Mouse (Mus musculus): Measurements from ENCODE around the gene Olfr600.
"Not testable (repeated sequence)": the region's sequence is repeated elsewhere in the genome, so short reads cannot be mapped to it uniquely, and the experiment has no call there.

Olfr600 gene

DNA sequence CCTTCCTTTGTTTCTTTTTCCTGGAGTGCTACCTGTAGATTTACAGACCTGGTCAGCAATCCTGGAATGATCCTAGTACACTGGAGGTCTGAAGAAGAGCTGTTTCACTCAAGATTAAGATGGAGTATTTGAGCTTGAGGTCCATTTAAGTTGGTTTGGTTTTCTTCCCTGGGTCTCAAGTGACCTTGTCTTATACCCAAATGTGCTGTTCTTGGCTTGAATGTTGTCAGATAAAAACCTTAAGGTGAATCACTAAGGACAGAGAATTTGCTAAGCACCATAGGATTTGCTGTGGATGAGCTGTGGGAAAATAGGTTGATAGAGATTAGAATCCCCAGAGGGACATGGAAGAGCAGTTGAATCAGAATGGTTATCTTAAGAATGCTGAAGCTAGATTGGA lies at the start of gene Olfr600:
Gene Olfr600 (minus strand): TSS at position 101 of the 400 bp plus-strand sequence.
- no peak for DNase-seq (ENCODE audit: low spot score)

DNA sequence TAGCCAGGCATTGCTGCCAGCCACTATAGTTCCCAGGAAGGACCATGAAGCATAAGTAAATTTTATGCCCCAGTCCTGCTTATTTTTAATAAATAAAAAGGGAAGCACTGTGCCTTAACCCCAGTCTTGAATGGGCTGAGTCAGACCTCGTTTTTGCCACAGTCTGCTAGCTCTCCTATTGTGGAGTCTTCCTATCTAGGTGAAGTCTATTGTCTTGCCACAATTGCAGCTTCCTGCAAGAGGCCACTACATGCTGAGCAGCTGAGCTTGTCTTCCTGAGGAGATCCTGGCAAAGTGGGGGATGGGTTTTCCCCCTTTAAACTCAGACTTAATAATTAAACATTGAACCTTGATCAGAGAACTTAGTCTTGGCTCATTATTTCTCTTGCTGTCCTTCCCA lies 49.5 kb upstream of the Olfr600 start:
- DNase-seq (ENCODE audit: low spot score): no peak

DNA sequence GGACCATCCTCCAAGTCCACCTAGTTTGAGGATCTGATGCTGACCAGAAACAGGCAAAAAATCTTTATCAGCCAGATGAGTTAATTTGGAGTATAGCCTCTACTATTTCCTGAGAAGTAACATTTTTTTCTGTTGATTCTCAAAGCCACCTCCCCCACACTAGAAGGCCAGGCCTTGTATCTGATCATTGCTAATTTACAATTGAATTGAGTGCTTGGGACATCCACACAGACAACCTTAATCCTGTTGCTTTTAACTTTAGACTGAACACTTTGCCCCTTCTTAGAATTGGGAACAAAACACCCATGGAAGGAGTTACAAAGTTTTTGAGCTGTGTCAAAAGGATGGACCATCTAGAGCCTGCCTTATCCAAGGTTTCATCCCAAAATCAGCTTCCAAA lies 48.3 kb upstream of the Olfr600 start:
- DNase-seq (ENCODE audit: low spot score): no peak

DNA sequence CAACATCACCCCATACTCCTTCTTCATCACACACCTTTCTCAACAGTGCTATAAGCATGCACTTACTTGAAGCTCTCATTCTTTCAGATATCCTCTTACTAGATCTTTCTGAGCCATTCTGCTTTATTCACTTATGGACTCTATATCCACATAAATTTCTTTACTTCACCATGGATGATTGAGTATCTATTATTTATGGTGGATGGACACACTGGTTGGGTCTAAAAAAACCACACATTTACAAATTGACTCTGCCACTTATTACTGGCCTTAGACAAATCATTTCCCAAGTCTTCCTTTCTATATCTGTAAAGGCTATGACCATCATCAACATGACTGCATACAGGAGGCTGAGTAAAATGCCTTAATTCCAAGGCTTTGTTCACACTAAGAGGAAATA lies 36.6 kb upstream of the Olfr600 start, which contains the start of gene Olfr603:
Gene Olfr603 (minus strand): TSS at position 101 of the 400 bp plus-strand sequence.
- no peak for DNase-seq (ENCODE audit: low spot score)

DNA sequence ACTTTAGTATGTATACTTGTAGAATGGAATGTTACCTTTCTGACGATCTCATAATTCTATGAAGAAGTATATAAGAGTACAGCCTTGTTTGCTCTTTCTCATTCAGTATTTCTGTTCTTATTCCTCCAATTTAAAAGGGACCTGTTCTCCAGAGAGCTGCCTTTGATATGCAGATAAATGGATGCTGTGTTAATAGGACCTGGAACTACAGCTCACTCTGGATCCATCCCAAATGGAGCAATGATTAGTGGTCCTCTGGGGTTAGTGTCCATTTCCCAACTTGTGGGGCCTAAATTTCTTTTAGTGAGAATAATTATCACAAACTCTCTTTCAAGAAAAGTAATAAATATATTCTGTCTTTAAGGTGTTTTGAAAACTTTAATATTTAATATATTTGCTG lies 13.1 kb upstream of the Olfr600 start, which contains the start of gene Olfr601:
Gene Olfr601 (minus strand): TSS at position 101 of the 400 bp plus-strand sequence.
- DNase-seq (ENCODE audit: low spot score): no peak

DNA sequence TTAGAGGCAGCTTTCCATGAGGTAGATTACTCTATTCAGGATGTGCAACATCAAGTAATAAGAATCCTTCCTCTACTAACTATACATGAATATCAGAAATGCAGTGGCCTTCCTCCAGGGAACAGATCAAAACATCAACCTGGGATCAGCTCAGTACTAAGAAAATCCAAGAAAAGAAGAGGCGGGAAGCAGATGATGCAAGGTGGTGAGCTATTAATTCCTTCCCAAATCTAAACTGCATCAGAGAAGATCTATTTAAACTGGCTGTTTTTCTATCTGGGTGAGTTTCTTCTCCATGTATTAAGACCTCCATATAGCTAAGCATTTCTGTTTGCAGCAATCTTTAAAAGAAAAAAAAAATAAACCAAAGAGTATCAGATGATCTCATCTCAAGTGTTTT lies 13.9 kb downstream of the Olfr600 start, which contains the start of gene Olfr599:
Gene Olfr599 (plus strand): TSS at position 301 of the 400 bp plus-strand sequence.
- DNase-seq (ENCODE audit: low spot score): no peak

DNA sequence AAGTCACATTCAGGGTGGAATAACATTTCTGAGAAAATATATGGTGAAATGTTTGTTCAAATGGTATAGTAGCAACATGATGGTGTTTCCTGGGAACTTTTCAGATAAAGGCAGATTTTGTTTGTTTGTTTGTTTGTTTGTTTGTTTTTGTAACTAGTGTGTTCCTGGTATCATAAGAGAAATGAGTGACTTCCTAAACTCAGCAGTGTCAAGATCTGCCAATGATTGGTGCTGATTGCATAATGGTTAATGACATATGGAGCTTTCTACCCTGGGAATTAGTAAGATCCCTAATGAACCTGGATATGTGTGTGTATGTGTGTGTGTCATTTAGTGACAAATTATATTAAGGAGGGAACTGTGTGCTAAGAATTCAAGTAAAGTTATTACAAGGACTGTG lies 26.2 kb downstream of the Olfr600 start, which contains the start of gene Olfr598:
Gene Olfr598 (plus strand): TSS at position 301 of the 400 bp plus-strand sequence.
- no peak for DNase-seq (ENCODE audit: low spot score)

DNA sequence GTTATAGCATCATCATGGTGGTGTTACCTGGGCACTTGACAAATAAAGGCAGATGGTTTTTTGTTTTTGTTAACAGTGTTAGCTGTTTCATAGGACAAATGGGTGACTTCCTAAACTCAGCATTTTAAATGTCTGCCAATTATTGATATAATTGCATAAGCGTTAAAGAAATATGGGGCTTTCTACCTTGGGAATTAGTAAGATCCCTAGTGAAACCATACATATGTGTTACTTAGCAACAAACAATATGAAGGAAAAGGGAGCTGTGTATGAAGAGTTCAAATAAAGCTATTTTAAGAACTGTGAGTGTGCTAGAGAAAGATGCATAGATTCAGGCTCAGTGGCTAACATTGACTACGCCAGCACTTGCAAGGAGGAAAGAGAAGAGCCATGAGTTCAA lies 33.5 kb downstream of the Olfr600 start, which contains the start of gene Olfr597:
Gene Olfr597 (plus strand): TSS at position 301 of the 400 bp plus-strand sequence.
- not testable (repeated sequence) for DNase-seq (ENCODE audit: low spot score)

DNA sequence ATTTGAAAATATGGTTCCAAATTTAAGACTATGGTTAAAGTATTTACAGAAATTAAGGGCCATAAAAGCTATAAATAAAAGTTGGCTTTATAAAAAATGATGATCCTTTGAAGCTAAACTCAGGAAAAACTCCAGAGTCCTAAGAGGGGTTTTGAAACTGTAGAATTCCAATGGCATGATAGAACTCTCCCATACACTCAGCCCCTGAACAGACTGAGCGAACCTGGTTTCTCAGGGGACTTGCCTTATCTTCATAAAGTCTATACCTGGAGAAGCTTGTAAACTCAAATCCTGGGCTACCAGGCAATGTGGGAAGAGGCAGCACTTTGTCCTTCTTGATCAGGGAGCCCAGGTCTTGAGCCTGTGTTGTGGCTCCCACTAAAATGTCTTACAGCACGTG lies 44.1 kb downstream of the Olfr600 start, which contains the start of gene Olfr596:
Gene Olfr596 (plus strand): TSS at position 301 of the 400 bp plus-strand sequence.
- DNase-seq (ENCODE audit: low spot score): not testable (repeated sequence)

Measured in left cerebral cortex, adult 11 months (tissue).